Mouse (Mus musculus) B cell, adult (primary cell): ENCODE results near the gene Eya4. TPM values are rescaled to one million over a fixed set of nuclear protein-coding genes. Genes with fewer than 3 reads are reported as not detected.

Experiments used
- total RNA-seq: library from RNA; stranded (reverse); gene quantifications from 4 replicates; pipeline ENCODE4 v1.2.4, GENCODE M21; 2023; ENCODE audit not compliant: inconsistent age

Eya4 gene
- not detected in 4 replicates for total RNA-seq

DNA sequence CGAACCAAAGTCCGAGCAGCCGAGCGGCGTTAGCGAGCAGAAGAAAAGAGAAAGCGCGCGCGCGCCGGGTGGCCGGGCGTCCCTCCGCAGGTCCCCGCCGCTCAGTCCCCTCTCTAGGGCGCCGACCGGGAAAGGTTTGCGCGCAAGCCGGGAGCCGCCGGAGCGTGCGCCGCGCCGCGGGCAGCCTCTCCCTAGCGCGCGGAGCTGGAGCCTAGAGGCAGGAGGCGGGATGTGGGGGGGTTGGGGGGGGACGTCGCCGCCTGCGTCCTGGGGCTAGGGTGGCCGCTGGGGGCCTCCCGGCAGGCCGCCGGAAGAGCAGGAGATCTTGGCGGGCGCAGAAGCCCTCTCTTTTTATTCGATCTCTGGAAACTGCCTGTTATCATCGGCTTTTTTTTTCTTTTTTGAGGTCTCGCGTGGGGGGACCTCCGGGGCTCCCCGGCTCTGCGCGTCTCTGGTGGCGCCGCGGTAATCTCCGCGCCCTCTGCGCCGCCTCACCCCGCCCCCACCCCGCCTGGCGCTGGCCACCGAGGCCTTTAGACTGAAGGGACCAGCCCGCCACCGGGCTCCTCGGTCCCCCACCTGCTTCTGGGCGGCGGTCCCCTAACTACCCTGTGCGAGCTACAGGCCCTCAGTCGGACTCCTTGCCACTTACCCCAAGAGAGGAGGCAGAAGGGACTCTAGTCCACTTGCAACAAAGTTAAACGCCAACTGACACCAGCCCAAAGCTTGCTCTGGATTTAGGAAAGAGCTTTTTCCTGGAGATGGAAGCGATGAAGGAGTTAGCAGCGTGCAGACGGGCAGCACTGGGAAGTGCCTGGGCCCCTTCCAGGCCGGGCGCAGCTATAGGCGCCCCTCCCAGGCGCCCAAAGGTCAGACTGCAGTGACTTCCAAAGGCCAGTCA lies at the start of gene Eya4:
Eya4 (minus strand) TSS at position 776 of the 901 bp plus-strand sequence.

